Mouse (Mus musculus) ES-E14 (cell line): Measurements from ENCODE around the gene Gm20695.

Experiments used
- CHD2 ChIP-seq: IDR thresholded peaks from 2 replicates; pipeline ENCODE4 v1.6.1; 2014; ENCODE audit warnings: mild to moderate bottlenecking, low read depth, low read length, inconsistent platforms
- HCFC1 ChIP-seq: IDR thresholded peaks from 2 replicates; pipeline ENCODE4 v1.6.1; 2012; ENCODE audit warnings: low read length, inconsistent platforms, borderline replicate concordance; ENCODE audit not compliant: insufficient read depth
- MAFK ChIP-seq: IDR thresholded peaks from 2 replicates; pipeline ENCODE4 v1.6.1; 2014; ENCODE audit warnings: mild to moderate bottlenecking, low read depth, low read length, inconsistent platforms; ENCODE audit not compliant: insufficient read depth
- ZC3H11A ChIP-seq: IDR thresholded peaks from 2 replicates; pipeline ENCODE4 v1.6.1; 2012; ENCODE audit warnings: low read depth, mild to moderate bottlenecking, inconsistent platforms, low read length, borderline replicate concordance
- ZNF384 ChIP-seq: IDR thresholded peaks from 2 replicates; pipeline ENCODE4 v1.6.1; 2012; ENCODE audit warnings: low read depth, low read length, inconsistent platforms

DNA sequence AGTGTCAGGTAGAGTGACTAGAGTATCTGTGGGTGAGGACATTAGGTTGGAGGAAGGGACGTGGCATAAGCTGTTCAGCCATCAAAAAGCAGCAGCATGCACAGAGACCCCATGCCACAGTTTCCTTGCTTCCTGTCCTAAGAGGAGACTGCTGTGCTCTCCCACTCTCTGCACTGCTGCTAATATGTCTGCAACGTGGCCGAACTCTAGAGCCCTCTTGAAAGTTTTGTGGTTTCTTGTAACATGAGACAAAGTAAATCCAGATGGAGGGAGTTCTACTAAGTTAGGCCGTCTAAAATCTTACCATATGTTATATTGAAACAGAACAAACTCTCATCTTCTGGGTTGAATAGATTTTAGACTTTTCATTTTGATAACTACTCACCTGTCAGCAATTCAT lies 39.5 kb downstream of the Gm20695 start:
- TF ChIP-seq HCFC1, result no peak
- TF ChIP-seq MAFK, result no peak
- no peak for TF ChIP-seq ZNF384
- TF ChIP-seq ZC3H11A, result no peak
- no peak for TF ChIP-seq CHD2
